Mouse (Mus musculus) intestine, embryonic 14.5 days (tissue): Measurements from ENCODE around the gene Clec2g. TPM values are rescaled to one million over a fixed set of nuclear protein-coding genes. Genes with fewer than 3 reads are reported as not detected.
"Not testable (repeated sequence)": the region's sequence is repeated elsewhere in the genome, so short reads cannot be mapped to it uniquely, and the experiment has no call there.

Experiments used
- ATAC-seq: fragments of 200-750 bp; cut with Nextera tagmentation; replicated peaks from 2 replicates; pipeline ENCODE4 v1.8.0; 2017; ENCODE audit warnings: low read depth, moderate number of reproducible peaks, moderate TSS enrichment, moderate library complexity; ENCODE audit not compliant: low FRiP score, low TSS enrichment
- DNase-seq: peaks from one replicate; pipeline ENCODE4 v3.0.0-alpha.2; 2018; ENCODE audit warnings: low spot score
- H3K27ac ChIP-seq: fragments of 300-500 bp; sonication (generic); 2 replicates; pipeline ENCODE4 v1.5.1; 2014; ENCODE audit warnings: low read depth, mild to moderate bottlenecking, control low read depth
- H3K27me3 ChIP-seq: fragments of 300-500 bp; sonication (generic); replicated peaks from 2 replicates; pipeline ENCODE4 v1.6.1; 2014; ENCODE audit warnings: low read length, control low read depth; ENCODE audit not compliant: control insufficient read depth, insufficient read depth
- H3K36me3 ChIP-seq: fragments of 300-500 bp; sonication (generic); 2 replicates; pipeline ENCODE4 v1.6.1; 2014; ENCODE audit warnings: low read length, control low read depth; ENCODE audit not compliant: control insufficient read depth, insufficient read depth
- H3K4me1 ChIP-seq: fragments of 300-500 bp; sonication (generic); replicated peaks from 2 replicates; pipeline ENCODE4 v1.6.1; 2014; ENCODE audit warnings: low read length, control low read depth, mixed read lengths; ENCODE audit not compliant: control insufficient read depth, insufficient read depth
- H3K4me2 ChIP-seq: fragments of 300-500 bp; sonication (generic); 2 replicates; pipeline ENCODE4 v1.6.1; 2014; ENCODE audit warnings: low read length
- H3K4me3 ChIP-seq: fragments of 300-500 bp; sonication (generic); 2 replicates; pipeline ENCODE4 v1.5.1; 2014; ENCODE audit warnings: low read depth, low read length, control low read depth, mixed read lengths
- H3K9ac ChIP-seq: fragments of 300-500 bp; sonication (generic); 2 replicates; pipeline ENCODE4 v1.6.1; 2014; ENCODE audit warnings: mild to moderate bottlenecking, low read length
- H3K9me3 ChIP-seq: fragments of 300-500 bp; sonication (generic); 2 replicates; pipeline ENCODE4 v1.6.1; 2016; ENCODE audit warnings: low read length, control low read depth; ENCODE audit not compliant: control insufficient read depth
- WGBS: fragments of 180-500 bp; shearing (Covaris S2); extraction: QIAGEN DNeasy Blood & Tissue Kit; methylation state at CpG from one replicate; pipeline ENCODE4 v1.1.7; 2014; 5-methylcytosine and 5-hydroxymethylcytosine counted together
- polyA plus RNA-seq: library from polyadenylated mRNA; unstranded; fragments of >200 nt; fragmentation: Nextera tagmentation; extraction: Ambion mirVana; gene quantifications from 2 replicates; pipeline ENCODE4 v1.2.1, GENCODE M21; 2014

Clec2g gene
- polyA plus RNA-seq, 1 experiment from 2014 or later, result not detected

DNA sequence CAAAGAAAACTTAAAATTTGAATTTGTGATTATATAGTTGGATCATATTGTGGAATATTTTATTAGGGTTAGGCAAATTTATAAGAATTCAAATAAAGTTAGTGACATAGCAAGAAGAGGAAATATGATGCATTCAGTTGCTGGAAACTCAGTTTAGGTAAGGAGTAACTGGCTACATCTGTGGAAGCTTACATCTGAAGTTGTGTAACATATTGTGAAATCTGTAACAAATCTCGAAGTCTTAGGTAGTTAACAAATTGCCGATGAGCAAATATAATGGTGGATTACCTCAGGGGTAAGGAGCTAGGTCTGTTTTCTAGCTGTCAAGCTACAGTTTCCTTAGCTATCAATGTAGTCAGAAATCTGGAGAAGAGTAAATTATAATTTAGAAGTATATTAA is 16.9 kb upstream of the Clec2g start:
- DNase-seq (no peak), ATAC-seq (no peak)
- Histone ChIP-seq H3K36me3 (no peaks in the 10 kb centered on the region), H3K9me3 (no peaks in the 10 kb centered on the region), H3K4me1 (no peaks in the 10 kb centered on the region), H3K27me3 (no peaks in the 10 kb centered on the region), H3K4me3 (no peak overlapping the region), H3K4me2 (no peak overlapping the region), H3K27ac (no peak overlapping the region), H3K9ac (no peak overlapping the region)
- WGBS, result 78% methylated on average over 2 of the region's 2 CpGs

DNA sequence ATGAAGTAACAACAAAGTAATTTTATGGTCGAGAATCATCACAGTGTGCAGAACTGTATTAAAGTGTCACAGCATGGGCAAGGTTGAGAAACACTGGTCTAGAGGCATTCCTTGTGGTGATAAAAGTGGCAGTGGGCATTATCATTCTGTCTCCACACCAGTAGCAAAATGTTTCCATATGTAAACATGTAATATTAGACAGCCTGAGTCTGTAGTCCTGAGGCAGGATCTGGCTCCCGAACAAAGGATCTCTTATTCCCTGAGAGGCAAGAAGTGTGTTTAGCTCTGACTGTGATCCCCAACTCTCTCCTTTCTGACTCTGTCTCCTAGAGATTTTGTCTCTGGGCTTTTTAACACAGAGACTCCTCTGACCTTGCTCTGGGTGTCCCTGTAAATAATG is 1.1 kb upstream of the Clec2g start:
- WGBS, result 46% methylated on average over 2 of the region's 2 CpGs
- ATAC-seq, result no peak
- DNase-seq, result no peak
- Histone ChIP-seq H3K4me2 (no peak overlapping the region), H3K27ac (no peak overlapping the region), H3K9me3 (no peaks in the 10 kb centered on the region), H3K9ac (no peak overlapping the region), H3K4me3 (no peak overlapping the region), H3K36me3 (no peaks in the 10 kb centered on the region), H3K4me1 (no peaks in the 10 kb centered on the region), H3K27me3 (no peaks in the 10 kb centered on the region)

DNA sequence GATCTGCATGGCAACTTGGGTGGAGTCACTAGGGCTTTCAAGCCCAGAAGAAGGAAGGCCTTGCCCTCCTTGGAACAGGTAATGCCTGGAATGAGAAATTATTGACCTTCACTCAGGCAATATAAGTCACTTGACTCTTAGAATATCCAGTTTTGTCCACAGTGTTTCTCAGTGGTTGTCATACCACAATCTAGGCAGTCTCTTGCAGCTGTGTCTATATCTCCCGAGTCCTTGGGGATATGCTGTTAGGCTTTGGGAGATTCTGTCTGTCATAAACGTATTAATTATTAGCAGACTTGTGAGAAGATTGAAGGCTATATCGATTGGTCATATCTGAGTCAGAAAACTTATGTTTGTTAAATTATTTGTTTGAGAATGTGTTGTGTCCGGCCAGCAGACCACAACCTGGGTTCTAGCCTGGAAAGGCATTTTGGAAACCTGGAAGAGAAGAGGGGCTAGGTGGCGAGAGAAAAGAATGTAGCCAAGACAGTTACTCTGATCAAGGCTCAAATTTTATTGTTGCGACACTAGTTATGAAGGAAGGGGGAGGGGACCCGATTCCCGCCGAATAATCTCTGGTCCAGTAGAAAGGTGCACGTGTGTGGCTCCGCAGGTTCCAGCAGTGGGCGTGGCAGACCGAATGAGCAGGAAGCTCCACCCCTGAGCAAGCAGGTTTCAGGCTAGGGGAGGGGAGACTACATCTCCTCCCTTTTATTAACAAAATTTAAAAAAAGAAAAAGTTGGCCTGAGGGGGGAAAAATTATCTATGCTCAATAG is 1.9 kb downstream of the Clec2g start:
- not testable (repeated sequence) for H3K36me3 ChIP-seq, H3K27ac ChIP-seq, H3K4me2 ChIP-seq, DNase-seq, H3K9ac ChIP-seq, H3K4me3 ChIP-seq, H3K9me3 ChIP-seq, H3K4me1 ChIP-seq, H3K27me3 ChIP-seq
- WGBS, result 86% methylated on average over 4 of the region's 13 CpGs
- ATAC-seq, result 0 out of 2 replicates have a peak, but pooled peaks have one; percentile 12

DNA sequence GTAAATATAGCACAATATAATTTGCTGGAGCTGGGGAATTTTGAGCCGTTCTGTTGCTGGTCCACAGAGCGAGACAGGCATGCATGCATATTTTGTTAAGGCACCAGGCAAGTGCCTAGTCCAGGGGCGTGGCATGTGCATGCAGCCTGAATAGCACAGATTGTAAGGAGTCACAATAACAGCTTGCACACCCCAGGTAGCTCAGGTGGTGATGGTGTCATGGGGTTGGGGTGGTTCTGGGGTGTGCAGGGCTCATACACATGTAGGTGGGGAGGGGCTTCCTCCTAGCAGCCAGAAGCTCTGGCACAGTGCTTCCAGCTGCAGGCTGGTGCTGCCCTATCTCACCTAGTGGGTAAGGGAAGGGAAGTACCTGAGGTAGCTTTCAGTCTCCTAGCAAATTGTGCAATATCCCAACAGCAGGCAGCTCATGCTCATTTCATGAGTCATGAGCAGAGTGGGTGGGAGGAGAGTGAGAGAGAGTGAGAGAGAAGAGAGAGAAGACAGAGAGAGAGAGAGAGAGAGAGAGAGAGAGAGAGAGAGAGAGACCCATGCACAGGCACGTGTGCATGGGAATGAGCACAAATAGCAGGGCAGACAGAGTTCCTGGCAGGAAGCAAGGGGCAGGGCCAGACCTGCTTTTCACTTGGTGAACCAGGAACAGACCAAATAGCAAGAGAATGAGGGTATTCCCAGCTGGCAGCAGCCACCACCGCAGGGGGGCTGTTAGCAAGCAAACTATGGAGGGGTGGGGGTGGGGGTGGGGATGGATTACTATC is 7.7 kb downstream of the Clec2g start:
- 83% methylated on average over 5 of the region's 5 CpGs for WGBS
- H3K9ac ChIP-seq, result no peak overlapping the region
- H3K9me3 ChIP-seq, result 0 out of 2 replicates have a peak, but pooled peaks cover 6% of the 10 kb centered on the region
- no peak overlapping the region for H3K4me3 ChIP-seq
- no peaks in the 10 kb centered on the region for H3K4me1 ChIP-seq
- ATAC-seq, result no peak
- H3K27me3 ChIP-seq, result no peaks in the 10 kb centered on the region
- H3K4me2 ChIP-seq, result no peak overlapping the region
- H3K36me3 ChIP-seq, result no peaks in the 10 kb centered on the region
- DNase-seq, result no peak
- H3K27ac ChIP-seq, result no peak overlapping the region

DNA sequence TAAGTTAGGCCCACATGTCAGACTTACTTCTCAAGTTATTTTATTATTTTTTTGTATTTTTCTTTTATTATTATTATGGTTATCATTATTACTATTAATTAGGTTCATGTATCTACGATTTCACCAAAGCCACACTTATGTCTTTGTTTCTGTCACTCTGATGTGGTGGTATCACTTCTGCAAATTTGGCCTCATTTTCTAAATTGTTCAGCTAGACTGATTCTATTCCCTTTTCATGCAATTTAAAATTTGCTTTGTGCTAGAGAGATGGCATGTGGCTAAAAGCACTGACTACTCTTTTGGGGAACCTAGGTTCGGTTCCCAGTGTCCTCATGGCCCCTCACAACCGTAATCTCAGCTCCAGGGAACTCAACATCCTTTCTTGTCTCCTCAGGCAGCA is 11.4 kb downstream of the Clec2g start:
- WGBS, result 88% methylated on average over 3 of the region's 3 CpGs
- ATAC-seq, result no peak

DNA sequence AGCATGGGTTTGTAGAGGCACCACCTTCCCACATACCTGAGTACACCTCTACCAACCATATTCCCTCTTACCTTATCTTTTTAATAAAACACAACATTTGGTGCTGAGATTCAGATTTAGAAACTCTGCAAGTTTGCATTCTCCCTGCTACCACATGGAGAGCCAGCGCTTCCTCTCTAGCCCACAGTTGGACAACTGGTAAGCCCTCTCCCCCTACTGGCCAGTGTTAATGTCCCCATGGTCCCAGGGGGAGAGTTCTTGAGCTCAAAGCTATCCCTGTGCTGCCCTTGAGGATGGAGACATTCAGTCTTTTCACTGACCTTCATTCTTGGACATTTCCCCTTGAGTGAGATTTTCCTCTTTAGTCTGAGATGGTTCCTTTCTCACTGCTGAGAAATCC is 26.9 kb downstream of the Clec2g start:
- Histone ChIP-seq H3K27ac (no peak overlapping the region), H3K4me2 (no peak overlapping the region), H3K4me3 (no peak overlapping the region), H3K36me3 (no peaks in the 10 kb centered on the region), H3K9me3 (no peaks in the 10 kb centered on the region), H3K27me3 (no peaks in the 10 kb centered on the region), H3K4me1 (no peaks in the 10 kb centered on the region), H3K9ac (no peak overlapping the region)
- WGBS, result 88% methylated on average over 1 of the region's 1 CpGs
- DNase-seq (no peak), ATAC-seq (no peak)

More for the DNA sequence above, 11.4 kb downstream of the Clec2g start:
- no peak overlapping the region for H3K4me2 ChIP-seq
- H3K4me3 ChIP-seq, result no peak overlapping the region
- no peaks in the 10 kb centered on the region for H3K36me3 ChIP-seq
- no peak for DNase-seq
- no peak overlapping the region for H3K9ac ChIP-seq
- H3K4me1 ChIP-seq, result no peaks in the 10 kb centered on the region
- no peaks in the 10 kb centered on the region for H3K27me3 ChIP-seq
- 0 out of 2 replicates have a peak, but pooled peaks cover 6% of the 10 kb centered on the region for H3K9me3 ChIP-seq
- no peak overlapping the region for H3K27ac ChIP-seq

DNA sequence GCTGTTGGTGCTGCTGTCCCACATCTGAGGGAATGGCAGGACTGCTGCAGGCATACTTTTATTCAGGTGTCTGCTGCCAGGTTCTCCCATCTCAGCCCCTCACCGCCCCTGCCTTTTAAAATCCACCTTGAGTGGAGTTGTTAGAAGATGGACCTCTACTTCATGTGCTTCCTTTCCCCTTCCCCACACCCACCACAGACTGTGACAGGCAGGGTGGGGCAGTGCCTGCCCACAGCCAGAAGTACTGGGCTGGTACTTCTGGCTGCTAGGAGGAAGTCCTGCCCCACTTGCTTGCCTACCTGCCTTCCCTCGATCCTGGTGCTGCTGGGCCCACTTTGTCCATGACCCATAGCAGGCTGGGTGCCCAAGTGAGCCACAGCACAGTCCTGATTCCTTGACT is 27.9 kb downstream of the Clec2g start:
- H3K9me3 ChIP-seq, H3K4me3 ChIP-seq, H3K27me3 ChIP-seq, H3K9ac ChIP-seq, DNase-seq, H3K4me1 ChIP-seq, H3K4me2 ChIP-seq, H3K36me3 ChIP-seq, ATAC-seq, H3K27ac ChIP-seq: not testable (repeated sequence)
- WGBS, result 76% methylated on average over 2 of the region's 2 CpGs

DNA sequence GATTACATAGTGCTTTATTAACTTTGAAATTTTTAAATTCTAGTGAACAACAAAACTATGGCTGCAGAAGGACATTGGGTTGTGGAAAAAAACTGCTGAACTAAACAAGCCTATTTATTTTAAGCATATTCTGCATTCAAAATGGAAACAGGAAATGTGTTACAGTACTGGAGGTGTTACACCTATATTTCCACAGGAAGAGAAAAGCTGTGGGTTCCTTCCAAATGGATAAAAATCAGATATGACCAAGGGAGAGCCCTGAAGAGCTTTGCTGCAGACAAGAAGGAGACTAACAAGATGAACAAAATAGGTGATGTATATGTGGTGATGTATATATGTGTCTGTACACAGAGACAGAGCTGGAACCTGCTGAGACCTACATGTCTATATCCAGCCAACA is 30.3 kb downstream of the Clec2g start:
- Histone ChIP-seq H3K9ac (no peak overlapping the region), H3K4me3 (no peak overlapping the region), H3K4me2 (no peak overlapping the region), H3K9me3 (no peaks in the 10 kb centered on the region), H3K27me3 (no peaks in the 10 kb centered on the region), H3K4me1 (no peaks in the 10 kb centered on the region), H3K27ac (no peak overlapping the region), H3K36me3 (no peaks in the 10 kb centered on the region)
- no peak for DNase-seq
- no peak for ATAC-seq

DNA sequence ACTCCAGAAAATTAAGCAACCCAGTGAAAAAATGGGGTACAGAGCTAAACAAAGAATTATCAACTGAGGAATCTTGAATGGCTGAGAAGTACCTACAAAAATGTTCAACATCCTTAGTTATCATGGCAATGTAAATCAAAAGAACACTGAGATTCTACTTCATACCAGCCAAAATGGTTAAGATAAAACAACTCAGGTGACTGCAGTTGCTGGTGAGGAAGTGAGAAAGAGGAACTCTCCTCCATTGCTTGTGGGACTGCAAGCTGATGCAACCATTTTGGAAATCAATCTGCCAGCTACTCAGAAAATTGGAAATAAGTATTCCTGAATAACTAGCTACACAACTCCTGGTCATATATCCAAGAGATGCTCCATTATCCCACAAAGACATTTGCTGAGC is 34.3 kb downstream of the Clec2g start:
- ATAC-seq (no peak), DNase-seq (no peak)
- no peaks in the 10 kb centered on the region for H3K27me3 ChIP-seq
- no peaks in the 10 kb centered on the region for H3K36me3 ChIP-seq
- no peak overlapping the region for H3K4me3 ChIP-seq
- H3K9ac ChIP-seq, result no peak overlapping the region
- H3K27ac ChIP-seq, result no peak overlapping the region
- H3K4me1 ChIP-seq, result no peaks in the 10 kb centered on the region
- H3K9me3 ChIP-seq, result no peaks in the 10 kb centered on the region
- no peak overlapping the region for H3K4me2 ChIP-seq
